ENCODE assay signal across 11 mouse cellular contexts in the genomic region with DNA sequence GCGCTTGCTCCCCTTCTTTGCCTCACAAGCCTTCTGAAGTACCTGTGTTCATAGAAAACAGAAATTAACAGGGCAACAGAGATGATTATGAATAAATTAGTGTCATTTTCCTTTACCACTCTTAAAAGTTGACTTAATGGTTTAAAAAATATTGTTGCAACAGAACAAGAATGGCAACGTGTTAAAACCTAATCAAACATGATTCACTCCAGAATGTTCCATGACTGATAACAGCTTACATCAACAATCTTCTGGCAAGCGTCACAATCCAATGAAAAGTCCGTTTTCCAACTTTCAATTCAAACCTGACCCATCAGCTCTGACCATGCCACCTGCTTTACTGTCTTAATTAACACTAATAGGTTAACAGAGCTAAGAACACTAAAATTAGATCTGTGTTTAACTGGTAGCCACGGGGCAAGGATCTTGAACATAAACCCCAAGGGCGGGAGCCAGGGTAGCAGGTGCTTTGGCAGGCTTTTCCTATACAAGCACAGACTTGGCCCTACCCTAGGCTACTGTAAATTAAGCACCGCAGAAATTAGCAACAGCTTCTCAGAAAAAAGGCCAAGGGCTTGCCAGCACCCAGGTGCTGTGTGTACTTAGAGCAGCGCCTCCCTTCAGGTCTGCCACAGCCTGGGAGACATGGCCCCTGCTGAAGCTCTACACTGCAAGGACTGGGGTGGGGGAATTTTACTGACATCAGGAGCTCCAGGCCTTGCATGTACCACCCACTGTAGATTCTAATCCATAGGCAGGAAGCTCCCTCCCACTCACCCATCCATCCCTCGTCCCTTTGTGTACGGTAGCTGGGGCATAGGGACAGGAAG. TPM values are rescaled to one million over a fixed set of nuclear protein-coding genes. Genes with fewer than 3 reads are reported as not detected.
DNase-seq lines count a peak whose midpoint lies in the region; ATAC-seq and TF ChIP-seq lines count a peak whose summit lies in the region.
"Had no signal": no experiment of that assay in that cellular context is flagged by ENCODE, and none has a peak within 500 bp of the region (broad histone marks: within the 10 kb centered on the region; RNA-seq: fewer than 3 reads in every experiment).

No protein-coding gene starts in this region.

- H3K4me2 ChIP-seq in kidney, embryonic 16.5 days (replicated peaks; ENCODE audit: low read depth, low read length) = no peak overlapping the region
- H3K4me2 ChIP-seq in heart, embryonic 13.5 days = peak overlapping the region; percentile 31
- H3K4me2 ChIP-seq: embryonic facial prominence, embryonic 13.5 days; limb, embryonic 12.5 days had no signal

- ATAC-seq in kidney, embryonic 16.5 days (ENCODE audit: low FRiP score, low TSS enrichment) = peak; percentile 28; the same call in 1 of the 2 replicates
- ATAC-seq in heart, embryonic 13.5 days (ENCODE audit: extremely low read depth, insufficient number of reproducible peaks, low FRiP score, low TSS enrichment) = 0 out of 2 replicates have a peak, but pooled peaks have one; percentile 55
- ATAC-seq: Patski had no signal

- H3K27me3 ChIP-seq in kidney, embryonic 16.5 days (ENCODE audit: insufficient read depth, low read length) = no peaks in the 10 kb centered on the region
- H3K27me3 ChIP-seq in cerebellum, adult 2 months (ENCODE audit: control insufficient read depth, insufficient read depth, low read length) = no peaks in the 10 kb centered on the region
- H3K27me3 ChIP-seq in heart, embryonic 13.5 days (replicated peaks) = no peaks in the 10 kb centered on the region
- H3K27me3 ChIP-seq: embryonic facial prominence, embryonic 13.5 days; limb, embryonic 12.5 days; Patski had no signal

- 65% methylated on average over 10 of the region's 10 CpGs for WGBS in kidney, embryonic 16.5 days
- 20% methylated on average over 10 of the region's 10 CpGs for WGBS in cerebellum, adult 2 months
- 42% methylated on average over 10 of the region's 10 CpGs for WGBS in heart, embryonic 13.5 days

- no peaks in the 10 kb centered on the region for H3K36me3 ChIP-seq in kidney, embryonic 16.5 days (ENCODE audit: insufficient read depth, low read length)
- H3K36me3 ChIP-seq in heart, embryonic 13.5 days = no peaks in the 10 kb centered on the region
- H3K36me3 ChIP-seq: embryonic facial prominence, embryonic 13.5 days; limb, embryonic 12.5 days had no signal

- TF ChIP-seq POLR2A in cerebellum, adult 2 months (IDR thresholded peaks at IDR 0.05; ENCODE audit: borderline replicate concordance, insufficient read depth, low read length) = no peak

- H3K4me1 ChIP-seq in kidney, embryonic 16.5 days (ENCODE audit: insufficient read depth, low read length) = peaks cover 23% of the 10 kb centered on the region
- H3K4me1 ChIP-seq in cerebellum, adult 2 months (ENCODE audit: control insufficient read depth, insufficient read depth, low read length) = peaks cover 46% of the 10 kb centered on the region
- peaks cover 78% of the 10 kb centered on the region for H3K4me1 ChIP-seq in heart, embryonic 13.5 days

- H3K27ac ChIP-seq in kidney, embryonic 16.5 days (ENCODE audit: low read length) = no peak overlapping the region
- peak overlapping the region; percentile 75 for H3K27ac ChIP-seq in cerebellum, adult 2 months (ENCODE audit: insufficient read depth, low read length)
- H3K27ac ChIP-seq in heart, embryonic 13.5 days (replicated peaks) = peak overlapping the region; percentile 73
- H3K27ac ChIP-seq: embryonic facial prominence, embryonic 13.5 days; limb, embryonic 12.5 days had no signal

- no peak; the same call in 1 of the 2 replicates for TF ChIP-seq CTCF in cerebellum, adult 2 months (IDR thresholded peaks at IDR 0.05; ENCODE audit: borderline replicate concordance, insufficient read depth, low read depth, low read length)

- no peak overlapping the region for H3K4me3 ChIP-seq in kidney, embryonic 16.5 days (ENCODE audit: low read length)
- no peak overlapping the region for H3K4me3 ChIP-seq in cerebellum, adult 2 months (replicated peaks; ENCODE audit: insufficient read depth, low read depth, low read length)
- no peak overlapping the region for H3K4me3 ChIP-seq in heart, embryonic 13.5 days
- H3K4me3 ChIP-seq: embryonic facial prominence, embryonic 13.5 days; limb, embryonic 12.5 days had no signal

- H3K9ac ChIP-seq in kidney, embryonic 16.5 days (replicated peaks; ENCODE audit: low read length) = no peak overlapping the region
- peak overlapping the region; percentile 45 for H3K9ac ChIP-seq in heart, embryonic 13.5 days
- H3K9ac ChIP-seq: embryonic facial prominence, embryonic 13.5 days; limb, embryonic 12.5 days had no signal

- H3K9me3 ChIP-seq in kidney, embryonic 16.5 days (ENCODE audit: low read length) = no peaks in the 10 kb centered on the region
- no peaks in the 10 kb centered on the region for H3K9me3 ChIP-seq in heart, embryonic 13.5 days
- H3K9me3 ChIP-seq: embryonic facial prominence, embryonic 13.5 days; limb, embryonic 12.5 days had no signal

- DNase-seq in kidney, postnatal 10 days = no peak
- DNase-seq in cerebellum, adult 2 months = peak; percentile 79 to 89
- DNase-seq in lung, postnatal 10 days = peak; percentile 57
- no peak for DNase-seq in thymus, adult 18-20 months
- DNase-seq in layer of hippocampus, postnatal 14 days (ENCODE audit: low spot score in 2 of 2) = no peak
- DNase-seq in layer of hippocampus, adult 9-10 months (ENCODE audit: low spot score) = no peak

RNA-seq across cellular contexts. Expression of gene B4galt5, which starts 12.4 kb away (rescaled TPM):
- 8.9 and 9.4 TPM in 2 replicates for polyA plus RNA-seq in kidney, embryonic 16.5 days (2015; fragmentation: Nextera tagmentation; extraction: Ambion mirVana)
- polyA plus RNA-seq in cerebellum, adult 2 months (2012; rRNA removed) = 53.5 and 59.4 TPM in 2 replicates
- 8.8 and 9.7 TPM in 2 replicates for polyA plus RNA-seq in heart, embryonic 13.5 days (2015; fragmentation: Nextera tagmentation; extraction: Ambion mirVana)
- 10 to 100 TPM; 58.8 to 60.5 TPM for total RNA-seq in layer of hippocampus, postnatal 14 days (2021)

Comparison
In these comparisons a context has a peak if more than half of its experiments do, and no peak if none do; other contexts are left out.
1. DNase-seq: peak in cerebellum, adult 2 months (2 of 2) and lung, postnatal 10 days (single experiment); none in kidney, postnatal 10 days (single experiment), thymus, adult 18-20 months (0 of 2), layer of hippocampus, postnatal 14 days (0 of 2) and layer of hippocampus, adult 9-10 months (single experiment).